Mouse (Mus musculus) ES-E14 (cell line): ENCODE data around the gene Fen1. TPM values are rescaled to one million over a fixed set of nuclear protein-coding genes. Genes with fewer than 3 reads are reported as not detected.
"Not testable (repeated sequence)": the region's sequence is repeated elsewhere in the genome, so short reads cannot be mapped to it uniquely, and the experiment has no call there.

Experiments used
- DNase-seq: peaks from one replicate; pipeline ENCODE4 v3.0.0-alpha.2; 2013; ENCODE audit warnings: low read depth, low spot score
- H3K27ac ChIP-seq: 2 replicates; pipeline ENCODE4 v1.5.1; 2012; ENCODE audit warnings: low read depth, mild to moderate bottlenecking, low read length, moderate library complexity, mixed read lengths; ENCODE audit not compliant: poor library complexity, insufficient read depth, severe bottlenecking
- H3K36me3 ChIP-seq: 2 replicates; pipeline ENCODE4 v1.6.1; 2012; ENCODE audit warnings: mild to moderate bottlenecking, low read length, moderate library complexity, mixed read lengths; ENCODE audit not compliant: control insufficient read depth, poor library complexity, insufficient read depth, severe bottlenecking
- H3K4me1 ChIP-seq, 2 experiments: fragments of 150-350 bp in 1 of 2; sonication (generic) in 1 of 2; 2 replicates each; pipeline ENCODE4 v1.6.1; 2012; ENCODE audit warnings: low read length in 2 of 2, mild to moderate bottlenecking in 1 of 2, mixed read lengths in 1 of 2; ENCODE audit not compliant: control insufficient read depth in 2 of 2, insufficient read depth in 2 of 2, poor library complexity in 1 of 2
- H3K4me3 ChIP-seq, 2 experiments: fragments of 150-350 bp in 1 of 2; sonication (generic) in 1 of 2; 2 replicates each; pipeline ENCODE4 v1.5.1; 2012; ENCODE audit warnings: low read length in 2 of 2, low read depth in 1 of 2, mild to moderate bottlenecking in 1 of 2, mixed read lengths in 1 of 2; ENCODE audit not compliant: insufficient read depth in 1 of 2, poor library complexity in 1 of 2, severe bottlenecking in 1 of 2
- H3K9ac ChIP-seq: 2 replicates; pipeline ENCODE4 v1.6.1; 2012; ENCODE audit warnings: low read depth, mild to moderate bottlenecking, low read length, mixed read lengths; ENCODE audit not compliant: poor library complexity, insufficient read depth, severe bottlenecking
- H3K9me3 ChIP-seq: fragments of 150-350 bp; sonication (generic); 2 replicates; pipeline ENCODE4 v1.6.1; 2012; ENCODE audit warnings: low read depth, mild to moderate bottlenecking, low read length; ENCODE audit not compliant: control insufficient read depth, insufficient read depth
- CHD2 ChIP-seq: IDR thresholded peaks from 2 replicates; pipeline ENCODE4 v1.6.1; 2014; ENCODE audit warnings: mild to moderate bottlenecking, low read depth, low read length, inconsistent platforms
- HCFC1 ChIP-seq: IDR thresholded peaks from 2 replicates; pipeline ENCODE4 v1.6.1; 2012; ENCODE audit warnings: low read length, inconsistent platforms, borderline replicate concordance; ENCODE audit not compliant: insufficient read depth
- MAFK ChIP-seq: IDR thresholded peaks from 2 replicates; pipeline ENCODE4 v1.6.1; 2014; ENCODE audit warnings: mild to moderate bottlenecking, low read depth, low read length, inconsistent platforms; ENCODE audit not compliant: insufficient read depth
- ZC3H11A ChIP-seq: IDR thresholded peaks from 2 replicates; pipeline ENCODE4 v1.6.1; 2012; ENCODE audit warnings: low read depth, mild to moderate bottlenecking, inconsistent platforms, low read length, borderline replicate concordance
- ZNF384 ChIP-seq: IDR thresholded peaks from 2 replicates; pipeline ENCODE4 v1.6.1; 2012; ENCODE audit warnings: low read depth, low read length, inconsistent platforms
- in situ Hi-C, 2 experiments: fragments of 600-800 bp; cut with MboI; formaldehyde crosslinking; loops; one replicate each; pipeline ENCODE4 v1.15.1; 2025; ENCODE audit warnings: low sequenced_read_pairs in 2 of 2, inconsistent platforms in 1 of 2; ENCODE audit not compliant: unreplicated experiment in 2 of 2
- total RNA-seq: library from RNA; depleted of rRNA; stranded (reverse); fragments of 300-350 nt; gene quantifications from 2 replicates; pipeline ENCODE4 v1.2.3, GENCODE M21; 2012

Fen1 gene
- total RNA-seq, 1 experiment, result 113 TPM

DNA sequence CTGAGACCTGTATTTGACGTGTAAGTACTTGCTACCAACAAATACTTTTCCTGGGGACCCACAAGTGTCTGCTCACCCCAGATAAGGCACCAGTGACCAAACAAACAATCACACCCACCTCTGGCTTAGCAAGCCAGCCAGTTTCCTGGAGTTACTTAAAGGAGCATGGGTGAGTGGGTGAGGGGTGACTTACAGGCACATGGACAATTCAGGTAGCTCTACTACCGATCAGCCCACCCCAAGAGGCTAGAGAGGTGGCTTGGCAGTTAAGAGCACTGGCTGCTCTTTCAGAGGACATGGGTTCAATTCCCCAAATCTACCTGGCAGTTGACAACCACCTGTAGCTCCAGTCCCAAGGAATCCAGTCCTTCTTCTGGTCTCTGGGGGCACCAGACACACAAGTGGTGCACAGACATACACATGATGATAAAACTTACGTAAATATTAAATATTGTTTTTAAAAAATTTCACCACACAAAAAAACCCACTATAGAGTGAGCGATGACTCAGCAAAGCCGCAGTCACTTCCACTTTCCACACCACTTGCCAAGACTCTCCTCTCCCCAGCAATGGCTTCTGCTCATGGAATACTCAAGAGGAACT, 30.8 kb downstream of the Fen1 start:
- H3K36me3 ChIP-seq, result no peaks in the 10 kb centered on the region
- H3K4me3 ChIP-seq, result no peak overlapping the region
- peaks cover 6 to 14% of the 10 kb centered on the region in 2 experiments for H3K4me1 ChIP-seq
- H3K27ac ChIP-seq, result no peak overlapping the region
- H3K9me3 ChIP-seq, result no peaks in the 10 kb centered on the region
- in situ Hi-C loops, result no loop called here
- no peak overlapping the region for H3K9ac ChIP-seq
- TF ChIP-seq MAFK (0 out of 2 replicates have a peak, but pooled peaks have one; percentile 25), CHD2 (no peak), HCFC1 (no peak), ZNF384 (no peak), ZC3H11A (no peak)
- no peak for DNase-seq

DNA sequence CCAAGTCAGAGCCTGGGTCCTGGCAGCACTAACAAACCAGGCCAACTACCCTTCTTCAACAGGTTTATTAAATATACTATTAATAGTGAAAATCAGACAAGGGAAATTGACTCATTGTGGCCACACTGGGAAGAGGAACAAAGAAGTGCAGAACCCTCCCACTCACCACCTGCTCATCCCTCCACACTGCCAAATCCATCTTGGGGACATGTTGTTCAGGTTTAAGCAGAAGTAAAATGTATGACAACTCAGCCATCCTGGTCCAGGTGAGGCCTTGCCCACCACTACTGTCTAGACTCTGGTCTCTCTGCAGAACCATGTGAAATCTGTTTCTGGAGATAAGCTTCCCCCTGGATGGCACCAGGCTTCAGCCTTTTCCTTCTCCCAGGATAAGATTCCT, 32.1 kb downstream of the Fen1 start:
- TF ChIP-seq CHD2 (no peak), ZNF384 (no peak), HCFC1 (no peak), MAFK (no peak), ZC3H11A (no peak)
- H3K4me1 ChIP-seq, result peaks cover 6 to 14% of the 10 kb centered on the region in 2 experiments
- DNase-seq, result no peak
- H3K9me3 ChIP-seq, result no peaks in the 10 kb centered on the region
- in situ Hi-C loops, result no loop called here
- H3K27ac ChIP-seq, result no peak overlapping the region
- H3K36me3 ChIP-seq, result no peaks in the 10 kb centered on the region
- no peak overlapping the region for H3K4me3 ChIP-seq
- H3K9ac ChIP-seq, result no peak overlapping the region

GRCm38 (mm10) chr19:10171359-10171758, 32.6 kb downstream of the Fen1 start:
- Histone ChIP-seq H3K36me3 (no peaks in the 10 kb centered on the region), H3K9ac (no peak overlapping the region), H3K9me3 (no peaks in the 10 kb centered on the region), H3K27ac (no peak overlapping the region), H3K4me3 (no peak overlapping the region), H3K4me1 (peaks cover 3 to 14% of the 10 kb centered on the region in 2 experiments)
- no peak for TF ChIP-seq MAFK
- no peak for TF ChIP-seq HCFC1
- no peak for TF ChIP-seq ZC3H11A
- TF ChIP-seq CHD2, result no peak
- no peak for TF ChIP-seq ZNF384
- in situ Hi-C loops, result no loop called here
- no peak for DNase-seq

- no peaks in the 10 kb centered on the region for H3K36me3 ChIP-seq
- no peak overlapping the region for H3K27ac ChIP-seq
- no peak for DNase-seq
- TF ChIP-seq HCFC1 (no peak), MAFK (no peak), CHD2 (no peak), ZNF384 (no peak), ZC3H11A (no peak)
- H3K9me3 ChIP-seq, result no peaks in the 10 kb centered on the region
- H3K9ac ChIP-seq, result no peak overlapping the region; the same call in 1 of the 2 replicates
- no peak overlapping the region for H3K4me3 ChIP-seq
- peaks cover 2 to 12% of the 10 kb centered on the region in 2 experiments; a peak in 3 of 4 replicates for H3K4me1 ChIP-seq
- in situ Hi-C loops, result no loop called here
Observed at GRCm38 (mm10) chr19:10170466-10170865, 33.5 kb downstream of the Fen1 start.

DNA sequence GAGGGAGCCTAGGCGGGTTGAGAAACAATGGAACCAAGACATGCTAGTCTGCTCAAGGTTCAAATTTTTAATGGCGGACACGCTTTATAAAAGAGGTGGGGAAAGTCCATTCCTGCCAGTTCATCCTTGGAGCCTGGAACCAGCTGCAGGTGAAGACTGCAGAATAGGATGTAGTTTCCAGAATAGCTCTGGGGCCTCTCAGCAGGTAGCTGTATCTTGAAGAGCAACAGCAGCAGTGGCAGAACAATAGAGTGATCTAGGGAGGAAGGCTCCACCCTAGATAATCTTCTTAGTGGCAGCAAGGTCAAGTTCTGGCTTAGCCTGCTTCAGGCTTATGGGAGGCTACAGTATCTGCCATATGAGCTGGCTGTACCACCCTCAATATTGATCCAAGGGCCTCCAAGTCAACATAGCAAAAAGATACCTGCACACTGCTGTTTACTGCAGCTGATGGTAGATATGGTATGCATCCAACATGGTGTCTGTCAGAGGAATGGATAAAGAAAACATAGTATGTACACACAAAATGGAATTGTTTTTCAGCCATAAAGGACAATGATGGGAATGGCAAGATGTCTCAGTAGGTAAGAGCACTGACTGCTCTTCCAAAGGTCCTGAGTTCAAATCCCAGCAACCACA, 34.2 kb downstream of the Fen1 start:
- DNase-seq, H3K9me3 ChIP-seq, H3K36me3 ChIP-seq, H3K27ac ChIP-seq, H3K4me3 ChIP-seq, in situ Hi-C loops, H3K4me1 ChIP-seq, H3K9ac ChIP-seq: not testable (repeated sequence)
